Mouse (Mus musculus) adrenal gland, adult 2 months (tissue): ENCODE measurements around the gene Igf1r. TPM values are rescaled to one million over a fixed set of nuclear protein-coding genes. Genes with fewer than 3 reads are reported as not detected.

Experiments
- DNase-seq: peaks from one replicate; pipeline ENCODE4 v3.0.0; 2021
- polyA plus RNA-seq: library from polyadenylated mRNA; depleted of rRNA; stranded (reverse); fragments of >200 nt; gene quantifications from 2 replicates; pipeline ENCODE4 v1.2.3, GENCODE M21; 2012
- total RNA-seq, 2 experiments: library from RNA; stranded (reverse); gene quantifications; 2 replicates each; pipeline ENCODE4 v1.2.3; 2021

The Igf1r gene
- total and polyA plus RNA-seq, 3 experiments: 21.3 to 95.1 (median 41.2) TPM

- DNase-seq: peak; percentile 83
Measured at GRCm38 (mm10) chr7:68080122-68080845, 127.7 kb downstream of the Igf1r start.

- peak; percentile 68 for DNase-seq
Measured at GRCm38 (mm10) chr7:68085338-68085737, 132.7 kb downstream of the Igf1r start.

GRCm38 (mm10) chr7:68085870-68086341, 133.3 kb downstream of the Igf1r start:
- DNase-seq: peak; percentile 47

- DNase-seq: no peak
Measured at GRCm38 (mm10) chr7:68087496-68087895, 134.9 kb downstream of the Igf1r start.

- DNase-seq: no peak
Measured at GRCm38 (mm10) chr7:68088825-68089224, 136.2 kb downstream of the Igf1r start.

GRCm38 (mm10) chr7:68089725-68090124, 137.1 kb downstream of the Igf1r start:
- DNase-seq: no peak

GRCm38 (mm10) chr7:68090576-68090975, 137.9 kb downstream of the Igf1r start:
- no peak for DNase-seq

- no peak for DNase-seq
Measured at GRCm38 (mm10) chr7:68092304-68092978, 139.8 kb downstream of the Igf1r start.

GRCm38 (mm10) chr7:68093817-68094216, 141.2 kb downstream of the Igf1r start:
- no peak for DNase-seq

- DNase-seq: no peak
Measured at GRCm38 (mm10) chr7:68095574-68095973, 142.9 kb downstream of the Igf1r start.

- no peak for DNase-seq
Measured at GRCm38 (mm10) chr7:68096411-68096810, 143.8 kb downstream of the Igf1r start.

- peak; percentile 78 for DNase-seq
Measured at GRCm38 (mm10) chr7:68097081-68097836, 144.6 kb downstream of the Igf1r start.

GRCm38 (mm10) chr7:68098098-68098497, 145.5 kb downstream of the Igf1r start:
- no peak for DNase-seq

GRCm38 (mm10) chr7:68100388-68100787, 147.8 kb downstream of the Igf1r start:
- no peak for DNase-seq

GRCm38 (mm10) chr7:68102456-68103177, 150.0 kb downstream of the Igf1r start:
- peak; percentile 62 for DNase-seq

GRCm38 (mm10) chr7:68103178-68103530, 150.5 kb downstream of the Igf1r start:
- no peak for DNase-seq

- DNase-seq: no peak
Measured at GRCm38 (mm10) chr7:68111532-68111931, 158.9 kb downstream of the Igf1r start.

- DNase-seq: no peak
Measured at GRCm38 (mm10) chr7:68112582-68112981, 160.0 kb downstream of the Igf1r start.

GRCm38 (mm10) chr7:68114364-68114763, 161.7 kb downstream of the Igf1r start:
- DNase-seq: no peak

GRCm38 (mm10) chr7:68114983-68115715, 162.5 kb downstream of the Igf1r start:
- DNase-seq: peak; percentile 52

- DNase-seq: no peak
Measured at GRCm38 (mm10) chr7:68117567-68117966, 164.9 kb downstream of the Igf1r start.
